Mouse (Mus musculus) brain, embryonic 14.5 days (tissue): ENCODE measurements at regions not wholly inside any gene's neighbourhood (a gene's known extent, or its start where the extent isn't known, plus 50 kb on each side); places are given as distances from the start of the nearest gene placed in this dataset.

Experiments used
- CTCF ChIP-seq: fragments of 200-500 bp; IDR thresholded peaks from 2 replicates; pipeline ENCODE4 v1.5.1; 2012; ENCODE audit warnings: inconsistent platforms, mild to moderate bottlenecking, moderate library complexity, borderline replicate concordance; ENCODE audit not compliant: insufficient read depth, insufficient read length; ENCODE audit errors: extremely low read depth
- POLR2A ChIP-seq: fragments of 200-500 bp; IDR thresholded peaks from 2 replicates; pipeline ENCODE4 v1.6.1; 2012; ENCODE audit warnings: mild to moderate bottlenecking, inconsistent platforms, borderline replicate concordance; ENCODE audit not compliant: poor library complexity, insufficient read depth, insufficient read length, severe bottlenecking; ENCODE audit errors: extremely low read depth

GRCm38 (mm10) chr13:28866686-28867085, 86.8 kb downstream of the Sox4 start:
- no peak for TF ChIP-seq POLR2A
- TF ChIP-seq CTCF, result no peak
